Mouse (Mus musculus): ENCODE measurements around the gene Uck2.

The Uck2 gene

GRCm38 (mm10) chr1:167249881-167250280 is 35.2 kb downstream of the Uck2 start:
- no peak for DNase-seq

- no peak for DNase-seq
Measured at GRCm38 (mm10) chr1:167249252-167249651, 35.9 kb downstream of the Uck2 start.

GRCm38 (mm10) chr1:167247886-167248285 is 37.2 kb downstream of the Uck2 start:
- DNase-seq, result no peak

GRCm38 (mm10) chr1:167246976-167247375 is 38.1 kb downstream of the Uck2 start:
- peak; percentile 56 for DNase-seq

GRCm38 (mm10) chr1:167246275-167246674 is 38.8 kb downstream of the Uck2 start:
- DNase-seq, result no peak

- no peak for DNase-seq
Measured at GRCm38 (mm10) chr1:167245180-167245641, 39.9 kb downstream of the Uck2 start.

GRCm38 (mm10) chr1:167242191-167242681 is 42.9 kb downstream of the Uck2 start:
- no peak for DNase-seq

- no peak for DNase-seq
Measured at GRCm38 (mm10) chr1:167241487-167241886, 43.6 kb downstream of the Uck2 start.

GRCm38 (mm10) chr1:167240361-167240760 is 44.8 kb downstream of the Uck2 start:
- no peak for DNase-seq

- peak; percentile 48 for DNase-seq
Measured at GRCm38 (mm10) chr1:167239916-167240315, 45.2 kb downstream of the Uck2 start.

GRCm38 (mm10) chr1:167237798-167238197 is 47.3 kb downstream of the Uck2 start:
- no peak for DNase-seq

- DNase-seq, result no peak
Measured at GRCm38 (mm10) chr1:167236790-167237189, 48.3 kb downstream of the Uck2 start.

GRCm38 (mm10) chr1:167234344-167234743 is 50.8 kb downstream of the Uck2 start:
- no peak for DNase-seq

GRCm38 (mm10) chr1:167232918-167233317 is 52.2 kb downstream of the Uck2 start:
- DNase-seq, result no peak

- DNase-seq, result peak; percentile 62
Measured at GRCm38 (mm10) chr1:167231612-167232283, 53.4 kb downstream of the Uck2 start.

- DNase-seq, result no peak
Measured at GRCm38 (mm10) chr1:167230930-167231611, 54.0 kb downstream of the Uck2 start.

GRCm38 (mm10) chr1:167222382-167223010 is 62.6 kb downstream of the Uck2 start:
- DNase-seq, result no peak

- peak; percentile 84 for DNase-seq
Measured at GRCm38 (mm10) chr1:167220303-167221174, 64.6 kb downstream of the Uck2 start.

- DNase-seq, result no peak
Measured at GRCm38 (mm10) chr1:167215460-167215859, 69.7 kb downstream of the Uck2 start.

GRCm38 (mm10) chr1:167212710-167213109 is 72.4 kb downstream of the Uck2 start:
- DNase-seq, result no peak

- peak; percentile 52 for DNase-seq
Measured at GRCm38 (mm10) chr1:167211979-167212614, 73.0 kb downstream of the Uck2 start.

- no peak for DNase-seq
Measured at GRCm38 (mm10) chr1:167208816-167209215, 76.3 kb downstream of the Uck2 start.
